Mouse (Mus musculus): ENCODE results near the gene Mrpl42.

Mrpl42 gene

GRCm38 (mm10) chr10:95514656-95515292 is 13.0 kb upstream of the Mrpl42 start, which contains the start of gene Ube2n:
Gene Ube2n (plus strand): TSS chr10:95515145.
- DNase-seq: peak; percentile 97

- DNase-seq: peak in 1 of 2 experiments; percentile 15
These were observed 12.2 kb upstream of the Mrpl42 start for GRCm38 (mm10) chr10:95513768-95514556.

GRCm38 (mm10) chr10:95512635-95513034 is 10.9 kb upstream of the Mrpl42 start:
- no peak for DNase-seq

GRCm38 (mm10) chr10:95509263-95509662 is 7.5 kb upstream of the Mrpl42 start:
- DNase-seq: no peak

- DNase-seq: no peak
These were observed 7.1 kb upstream of the Mrpl42 start for GRCm38 (mm10) chr10:95508793-95509192.

GRCm38 (mm10) chr10:95508126-95508525 is 6.4 kb upstream of the Mrpl42 start:
- DNase-seq: no peak

- no peak for DNase-seq
These were observed 2.6 kb upstream of the Mrpl42 start for GRCm38 (mm10) chr10:95504341-95504740.

GRCm38 (mm10) chr10:95503443-95504235 is 1.9 kb upstream of the Mrpl42 start:
- DNase-seq: no peak

GRCm38 (mm10) chr10:95501033-95501432 is 707 bp downstream of the Mrpl42 start:
- no peak for DNase-seq

- DNase-seq: no peak
These were observed 7.5 kb downstream of the Mrpl42 start for GRCm38 (mm10) chr10:95494268-95494667.

- no peak for DNase-seq
These were observed 12.1 kb downstream of the Mrpl42 start for GRCm38 (mm10) chr10:95489653-95490052.

GRCm38 (mm10) chr10:95477516-95477915 is 24.2 kb downstream of the Mrpl42 start:
- DNase-seq: no peak

GRCm38 (mm10) chr10:95475923-95476322 is 25.8 kb downstream of the Mrpl42 start:
- peak; percentile 41 to 51 for DNase-seq

- no peak for DNase-seq
These were observed 29.7 kb downstream of the Mrpl42 start for GRCm38 (mm10) chr10:95471889-95472547.

GRCm38 (mm10) chr10:95471186-95471585 is 30.6 kb downstream of the Mrpl42 start:
- DNase-seq: no peak

GRCm38 (mm10) chr10:95468894-95469293 is 32.8 kb downstream of the Mrpl42 start:
- no peak for DNase-seq

- DNase-seq: no peak
These were observed 36.2 kb downstream of the Mrpl42 start for GRCm38 (mm10) chr10:95465485-95465896.

- DNase-seq: no peak
These were observed 37.2 kb downstream of the Mrpl42 start for GRCm38 (mm10) chr10:95464527-95464926.

GRCm38 (mm10) chr10:95462231-95462630 is 39.5 kb downstream of the Mrpl42 start:
- DNase-seq: no peak

GRCm38 (mm10) chr10:95461053-95461553 is 40.6 kb downstream of the Mrpl42 start:
- DNase-seq: no peak

GRCm38 (mm10) chr10:95458050-95458806 is 43.5 kb downstream of the Mrpl42 start:
- no peak for DNase-seq
